Mouse (Mus musculus) heart, embryonic 14.5 days (tissue): ENCODE measurements at regions not wholly inside any gene's neighbourhood (a gene's known extent, or its start where the extent isn't known, plus 50 kb on each side); places are given as distances from the start of the nearest gene placed in this dataset.

ENCODE experiments used
- ATAC-seq: fragments of 200-750 bp; cut with Nextera tagmentation; 2 replicates; pipeline ENCODE4 v1.8.0; 2017; ENCODE audit warnings: low read depth, moderate TSS enrichment; ENCODE audit not compliant: insufficient number of reproducible peaks, insufficient read depth, low FRiP score
- H3K27ac ChIP-seq, 2 experiments: fragments of 200-500 bp in 1 of 2; fragments of 300-500 bp in 1 of 2; sonication (generic) in 1 of 2; replicated peaks in 1 of 2; 2 replicates each; pipeline ENCODE4 v1.5.1; 2012 to 2014; ENCODE audit warnings: low read depth in 2 of 2, low read length in 2 of 2, control low read depth in 1 of 2, mild to moderate bottlenecking in 1 of 2, mixed read lengths in 1 of 2; ENCODE audit not compliant: control insufficient read depth in 1 of 2, insufficient read depth in 1 of 2
- H3K27me3 ChIP-seq: fragments of 300-500 bp; sonication (generic); 2 replicates; pipeline ENCODE4 v1.6.1; 2014; ENCODE audit warnings: mild to moderate bottlenecking, low read length, control low read depth; ENCODE audit not compliant: control insufficient read depth, insufficient read depth
- H3K36me3 ChIP-seq: fragments of 300-500 bp; sonication (generic); 2 replicates; pipeline ENCODE4 v1.6.1; 2014; ENCODE audit warnings: mild to moderate bottlenecking, control low read depth, low read length, mixed read lengths; ENCODE audit not compliant: control insufficient read depth, insufficient read depth
- H3K4me1 ChIP-seq, 2 experiments: fragments of 200-500 bp in 1 of 2; fragments of 300-500 bp in 1 of 2; sonication (generic) in 1 of 2; 2 replicates each; pipeline ENCODE4 v1.6.1; 2012 to 2014; ENCODE audit warnings: low read length in 2 of 2, control low read depth in 1 of 2, mixed read lengths in 1 of 2; ENCODE audit not compliant: control insufficient read depth in 2 of 2, insufficient read depth in 2 of 2
- H3K4me2 ChIP-seq: fragments of 300-500 bp; sonication (generic); 2 replicates; pipeline ENCODE4 v1.6.1; 2014; ENCODE audit warnings: mild to moderate bottlenecking, low read length
- H3K4me3 ChIP-seq, 2 experiments: fragments of 200-500 bp in 1 of 2; fragments of 300-500 bp in 1 of 2; sonication (generic) in 1 of 2; 2 replicates each; pipeline ENCODE4 v1.5.1; 2012 to 2014; ENCODE audit warnings: low read length in 2 of 2, mild to moderate bottlenecking in 2 of 2, control low read depth in 1 of 2, low read depth in 1 of 2, moderate library complexity in 1 of 2; ENCODE audit not compliant: control insufficient read depth in 1 of 2, insufficient read depth in 1 of 2
- H3K9ac ChIP-seq: fragments of 300-500 bp; sonication (generic); 2 replicates; pipeline ENCODE4 v1.6.1; 2014; ENCODE audit warnings: mild to moderate bottlenecking, low read length
- H3K9me3 ChIP-seq: fragments of 300-500 bp; sonication (generic); 2 replicates; pipeline ENCODE4 v1.6.1; 2016; ENCODE audit warnings: low read length, control low read depth; ENCODE audit not compliant: control insufficient read depth
- WGBS: fragments of 180-500 bp; shearing (Covaris S2); extraction: QIAGEN DNeasy Blood & Tissue Kit; methylation state at CpG from one replicate; pipeline ENCODE4 v1.1.7; 2014; 5-methylcytosine and 5-hydroxymethylcytosine counted together

- Histone ChIP-seq H3K4me2 (no peak overlapping the region), H3K9ac (no peak overlapping the region), H3K27ac (no peak overlapping the region), H3K36me3 (no peaks in the 10 kb centered on the region), H3K4me1 (no peaks in the 10 kb centered on the region), H3K4me3 (no peak overlapping the region), H3K9me3 (no peaks in the 10 kb centered on the region), H3K27me3 (no peaks in the 10 kb centered on the region)
- no peak for ATAC-seq
- WGBS = 64% methylated on average over 16 of the region's 16 CpGs
Observed at GRCm38 (mm10) chr3:131893061-131893804, 191.9 kb upstream of the Dkk2 start.

GRCm38 (mm10) chr3:131895057-131895456 lies 190.0 kb upstream of the Dkk2 start:
- no peak overlapping the region for H3K27ac ChIP-seq
- no peak for ATAC-seq
- H3K4me3 ChIP-seq = no peak overlapping the region
- H3K4me2 ChIP-seq = no peak overlapping the region
- no peaks in the 10 kb centered on the region for H3K27me3 ChIP-seq
- H3K9me3 ChIP-seq = no peaks in the 10 kb centered on the region
- WGBS = 71% methylated on average over 1 of the region's 1 CpGs
- H3K4me1 ChIP-seq = no peaks in the 10 kb centered on the region
- no peak overlapping the region for H3K9ac ChIP-seq
- H3K36me3 ChIP-seq = no peaks in the 10 kb centered on the region

- Histone ChIP-seq H3K9me3 (no peaks in the 10 kb centered on the region), H3K27ac (no peak overlapping the region), H3K9ac (no peak overlapping the region), H3K4me2 (no peak overlapping the region), H3K27me3 (no peaks in the 10 kb centered on the region), H3K4me1 (no peaks in the 10 kb centered on the region; a peak in 1 of 4 replicates), H3K36me3 (no peaks in the 10 kb centered on the region), H3K4me3 (no peak overlapping the region)
- ATAC-seq = no peak
- WGBS = 26% methylated on average over 6 of the region's 6 CpGs
Observed at GRCm38 (mm10) chr3:131913534-131913933, 171.6 kb upstream of the Dkk2 start.

- Histone ChIP-seq H3K4me3 (no peak overlapping the region), H3K9me3 (no peaks in the 10 kb centered on the region), H3K27me3 (no peaks in the 10 kb centered on the region), H3K4me1 (no peaks in the 10 kb centered on the region; a peak in 1 of 4 replicates), H3K9ac (no peak overlapping the region), H3K27ac (no peak overlapping the region), H3K36me3 (no peaks in the 10 kb centered on the region), H3K4me2 (no peak overlapping the region)
- 93% methylated on average over 3 of the region's 3 CpGs for WGBS
- no peak for ATAC-seq
Observed at GRCm38 (mm10) chr3:131914372-131914771, 170.7 kb upstream of the Dkk2 start.

- Histone ChIP-seq H3K4me2 (no peak overlapping the region), H3K27me3 (no peaks in the 10 kb centered on the region), H3K27ac (no peak overlapping the region), H3K36me3 (no peaks in the 10 kb centered on the region), H3K4me3 (no peak overlapping the region), H3K9ac (no peak overlapping the region), H3K9me3 (no peaks in the 10 kb centered on the region), H3K4me1 (no peaks in the 10 kb centered on the region; a peak in 1 of 4 replicates)
- ATAC-seq = no peak
- 87% methylated on average over 7 of the region's 7 CpGs for WGBS
Observed at GRCm38 (mm10) chr3:131914997-131915396, 170.1 kb upstream of the Dkk2 start.

- H3K27ac ChIP-seq = no peak overlapping the region
- no peaks in the 10 kb centered on the region; a peak in 1 of 4 replicates for H3K4me1 ChIP-seq
- WGBS = 85% methylated on average over 13 of the region's 13 CpGs
- H3K9ac ChIP-seq = no peak overlapping the region
- H3K9me3 ChIP-seq = no peaks in the 10 kb centered on the region
- H3K4me3 ChIP-seq = no peak overlapping the region
- no peak overlapping the region for H3K4me2 ChIP-seq
- H3K36me3 ChIP-seq = no peaks in the 10 kb centered on the region
- ATAC-seq = no peak
- H3K27me3 ChIP-seq = no peaks in the 10 kb centered on the region
Observed at GRCm38 (mm10) chr3:131917734-131918534, 167.2 kb upstream of the Dkk2 start.

- Histone ChIP-seq H3K4me1 (no peaks in the 10 kb centered on the region), H3K27ac (no peak overlapping the region), H3K4me2 (no peak overlapping the region), H3K36me3 (no peaks in the 10 kb centered on the region), H3K9ac (no peak overlapping the region), H3K9me3 (no peaks in the 10 kb centered on the region), H3K27me3 (no peaks in the 10 kb centered on the region), H3K4me3 (no peak overlapping the region)
- WGBS = 68% methylated on average over 12 of the region's 12 CpGs
- no peak for ATAC-seq
Observed at GRCm38 (mm10) chr3:131919476-131919875, 165.6 kb upstream of the Dkk2 start.
